Mouse (Mus musculus) intestine, postnatal 0 days (tissue): ENCODE measurements at regions not wholly inside any gene's neighbourhood (a gene's known extent, or its start where the extent isn't known, plus 50 kb on each side); places are given as distances from the start of the nearest gene placed in this dataset.

Source experiments
- ATAC-seq: fragments of 200-750 bp; cut with Nextera tagmentation; 2 replicates; pipeline ENCODE4 v1.8.0; 2017; ENCODE audit warnings: mild to moderate bottlenecking, moderate TSS enrichment, moderate library complexity
- H3K27ac ChIP-seq: fragments of 300-500 bp; sonication (generic); 2 replicates; pipeline ENCODE4 v1.5.1; 2014; ENCODE audit warnings: mild to moderate bottlenecking, low read depth, low read length, moderate library complexity
- H3K27me3 ChIP-seq: fragments of 300-500 bp; sonication (generic); replicated peaks from 2 replicates; pipeline ENCODE4 v1.6.1; 2014; ENCODE audit warnings: low read length, mixed read lengths; ENCODE audit not compliant: control insufficient read depth, insufficient read depth
- H3K36me3 ChIP-seq: fragments of 300-500 bp; sonication (generic); 2 replicates; pipeline ENCODE4 v1.6.1; 2014; ENCODE audit warnings: mild to moderate bottlenecking, moderate library complexity; ENCODE audit not compliant: control insufficient read depth, insufficient read depth
- H3K4me1 ChIP-seq: fragments of 300-500 bp; sonication (generic); replicated peaks from 2 replicates; pipeline ENCODE4 v1.6.1; 2014; ENCODE audit warnings: antibody characterized with exemption, low read length, mixed read lengths; ENCODE audit not compliant: control insufficient read depth, insufficient read depth
- H3K4me2 ChIP-seq: fragments of 300-500 bp; sonication (generic); replicated peaks from 2 replicates; pipeline ENCODE4 v1.6.1; 2014; ENCODE audit warnings: low read depth, mild to moderate bottlenecking, moderate library complexity
- H3K4me3 ChIP-seq: fragments of 300-500 bp; sonication (generic); 2 replicates; pipeline ENCODE4 v1.5.1; 2014; ENCODE audit warnings: low read depth, low read length
- H3K9ac ChIP-seq: fragments of 300-500 bp; sonication (generic); 2 replicates; pipeline ENCODE4 v1.6.1; 2014; ENCODE audit warnings: mild to moderate bottlenecking, low read depth, low read length
- H3K9me3 ChIP-seq: fragments of 300-500 bp; sonication (generic); 2 replicates; pipeline ENCODE4 v1.6.1; 2016; ENCODE audit warnings: mixed run types; ENCODE audit not compliant: control insufficient read depth
- CTCF ChIP-seq: sonication (generic); IDR thresholded peaks from 2 replicates; pipeline ENCODE4 v1.5.1; 2016; ENCODE audit warnings: low read depth, mild to moderate bottlenecking, control low read depth, antibody characterized with exemption, moderate library complexity
- WGBS: fragments of 180-500 bp; shearing (Covaris S2); extraction: QIAGEN DNeasy Blood & Tissue Kit; methylation state at CpG from one replicate; pipeline ENCODE4 v1.1.7; 2014; 5-methylcytosine and 5-hydroxymethylcytosine counted together

DNA sequence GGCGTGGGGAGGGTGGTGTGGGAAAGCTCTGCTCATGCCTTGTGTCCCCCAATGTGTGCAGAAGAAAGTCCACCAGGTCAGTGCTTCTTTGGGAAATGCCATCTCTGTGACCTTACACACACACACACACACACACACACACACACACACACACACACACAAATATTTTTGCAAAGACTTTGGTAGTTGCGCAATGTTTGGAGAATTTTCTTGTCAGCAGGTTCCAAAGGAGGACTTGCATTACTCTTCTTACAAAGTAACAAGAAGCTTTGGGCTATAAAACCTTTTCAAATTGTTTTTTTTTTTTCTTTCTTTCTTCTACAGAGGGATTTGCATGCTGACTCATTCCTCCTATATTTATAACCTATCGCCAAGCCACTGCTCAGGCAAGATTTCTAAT, 59.1 kb upstream of the Npvf start:
- Histone ChIP-seq H3K36me3 (no peaks in the 10 kb centered on the region), H3K27me3 (no peaks in the 10 kb centered on the region), H3K9me3 (no peaks in the 10 kb centered on the region), H3K4me3 (no peak overlapping the region), H3K4me2 (no peak overlapping the region), H3K9ac (no peak overlapping the region), H3K4me1 (no peaks in the 10 kb centered on the region), H3K27ac (no peak overlapping the region)
- whole genome bisulfite sequencing = 81% methylated on average over 3 of the region's 3 CpGs
- no peak for ATAC-seq
- no peak for TF ChIP-seq CTCF

DNA sequence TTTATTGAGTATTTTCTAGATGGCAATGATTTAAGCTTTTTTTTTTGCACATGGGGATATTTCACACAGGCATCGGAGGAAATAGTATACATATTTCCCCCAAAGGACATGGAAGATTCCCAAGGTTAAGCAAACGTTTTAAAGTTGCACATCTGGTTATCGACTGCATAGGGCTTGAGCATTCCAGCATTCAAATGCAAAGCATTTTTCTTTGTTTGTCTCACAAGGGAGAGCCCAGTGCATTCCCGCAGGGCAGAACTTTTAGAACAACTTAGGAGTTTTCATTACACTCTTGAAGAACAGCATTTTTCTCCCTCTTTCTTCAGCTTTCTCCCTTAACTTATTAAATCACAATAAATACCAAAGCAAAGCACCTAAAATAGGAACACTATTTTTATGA, 64.4 kb upstream of the Npvf start:
- H3K27me3 ChIP-seq = peaks cover 10% of the 10 kb centered on the region; the same call in 1 of the 2 replicates
- no peaks in the 10 kb centered on the region for H3K36me3 ChIP-seq
- H3K9me3 ChIP-seq = no peaks in the 10 kb centered on the region
- no peaks in the 10 kb centered on the region for H3K4me1 ChIP-seq
- no peak overlapping the region for H3K4me2 ChIP-seq
- WGBS = 39% methylated on average over 4 of the region's 4 CpGs
- H3K27ac ChIP-seq = no peak overlapping the region
- ATAC-seq = no peak
- no peak for TF ChIP-seq CTCF
- no peak overlapping the region for H3K4me3 ChIP-seq
- no peak overlapping the region for H3K9ac ChIP-seq

DNA sequence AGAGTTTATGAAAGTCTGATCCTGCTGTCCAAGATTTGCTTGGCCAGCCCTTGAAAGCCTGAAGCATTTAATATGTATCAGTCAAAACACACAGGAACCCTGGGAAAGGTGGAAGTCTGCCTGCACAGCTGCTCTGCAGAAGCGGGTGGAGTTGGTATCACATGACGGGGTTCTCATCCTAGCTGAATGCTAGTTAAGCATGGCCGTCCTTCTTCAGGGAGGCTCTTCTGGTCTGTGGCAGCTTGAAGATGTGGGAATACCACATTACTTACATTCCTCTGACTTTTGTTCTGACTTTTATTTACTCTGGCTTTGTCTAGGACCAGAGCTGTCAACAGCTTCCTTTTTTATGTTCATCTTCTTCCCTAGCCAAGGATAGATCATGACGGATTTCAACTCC, 66.1 kb upstream of the Npvf start:
- TF ChIP-seq CTCF = no peak
- H3K9me3 ChIP-seq = no peaks in the 10 kb centered on the region
- H3K27ac ChIP-seq = no peak overlapping the region
- H3K4me1 ChIP-seq = no peaks in the 10 kb centered on the region
- H3K4me3 ChIP-seq = no peak overlapping the region
- H3K9ac ChIP-seq = no peak overlapping the region
- no peak overlapping the region for H3K4me2 ChIP-seq
- 51% methylated on average over 4 of the region's 4 CpGs for WGBS
- H3K36me3 ChIP-seq = no peaks in the 10 kb centered on the region
- peaks cover 10% of the 10 kb centered on the region; the same call in 1 of the 2 replicates for H3K27me3 ChIP-seq
- ATAC-seq = no peak

DNA sequence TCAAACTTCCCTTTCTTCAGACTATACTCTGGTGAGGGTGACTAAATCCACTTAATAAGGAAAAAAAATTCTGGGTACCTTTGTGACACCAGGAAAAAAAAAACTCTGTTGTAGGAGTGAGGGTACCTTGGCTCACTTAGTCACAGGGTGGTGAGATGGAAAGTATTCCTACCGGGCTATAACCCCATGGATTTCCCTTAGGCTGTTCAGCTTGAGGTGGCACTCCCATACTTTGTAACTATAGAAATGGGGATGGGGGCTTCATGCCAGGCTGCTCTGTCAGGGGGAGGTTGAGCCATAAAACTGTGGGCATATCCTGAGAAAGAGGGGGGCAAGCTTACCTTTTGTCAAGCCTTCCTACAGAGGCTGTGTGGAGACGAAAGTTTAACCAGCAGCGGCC, 71.4 kb upstream of the Npvf start:
- TF ChIP-seq CTCF = no peak
- H3K36me3 ChIP-seq = no peaks in the 10 kb centered on the region
- no peak overlapping the region for H3K4me3 ChIP-seq
- WGBS = 69% methylated on average over 3 of the region's 3 CpGs
- no peaks in the 10 kb centered on the region for H3K9me3 ChIP-seq
- H3K4me1 ChIP-seq = no peaks in the 10 kb centered on the region
- H3K27ac ChIP-seq = no peak overlapping the region
- no peak overlapping the region for H3K9ac ChIP-seq
- ATAC-seq = no peak
- H3K27me3 ChIP-seq = peaks cover 7% of the 10 kb centered on the region; the same call in 1 of the 2 replicates
- no peak overlapping the region for H3K4me2 ChIP-seq

DNA sequence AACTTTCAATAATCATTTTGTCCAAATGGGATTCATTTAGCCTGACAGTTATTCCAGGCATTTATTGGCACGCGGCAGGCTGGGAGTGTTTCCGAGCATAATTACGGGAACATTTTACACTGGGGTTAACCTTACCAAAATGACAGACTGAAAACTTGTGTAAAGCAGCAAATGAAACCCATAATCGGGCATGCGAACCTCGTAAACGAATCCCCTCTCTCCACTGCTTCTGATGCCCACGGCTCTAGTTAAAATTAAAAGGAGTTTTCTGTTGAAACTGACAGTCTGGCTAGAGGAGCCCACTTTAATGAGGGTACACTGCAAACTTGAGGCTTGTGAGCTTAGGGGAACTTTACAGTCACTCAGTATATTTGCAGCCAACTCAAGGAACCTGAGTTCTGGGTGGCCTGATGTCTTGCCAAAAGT, 71.9 kb upstream of the Npvf start:
- Histone ChIP-seq H3K4me2 (no peak overlapping the region), H3K27me3 (peaks cover 5% of the 10 kb centered on the region; the same call in 1 of the 2 replicates), H3K4me1 (0 out of 2 replicates have a peak, but pooled peaks cover 3% of the 10 kb centered on the region), H3K36me3 (no peaks in the 10 kb centered on the region), H3K27ac (no peak overlapping the region), H3K9ac (no peak overlapping the region), H3K9me3 (no peaks in the 10 kb centered on the region), H3K4me3 (no peak overlapping the region)
- ATAC-seq = no peak
- TF ChIP-seq CTCF = no peak
- 66% methylated on average over 9 of the region's 9 CpGs for WGBS

DNA sequence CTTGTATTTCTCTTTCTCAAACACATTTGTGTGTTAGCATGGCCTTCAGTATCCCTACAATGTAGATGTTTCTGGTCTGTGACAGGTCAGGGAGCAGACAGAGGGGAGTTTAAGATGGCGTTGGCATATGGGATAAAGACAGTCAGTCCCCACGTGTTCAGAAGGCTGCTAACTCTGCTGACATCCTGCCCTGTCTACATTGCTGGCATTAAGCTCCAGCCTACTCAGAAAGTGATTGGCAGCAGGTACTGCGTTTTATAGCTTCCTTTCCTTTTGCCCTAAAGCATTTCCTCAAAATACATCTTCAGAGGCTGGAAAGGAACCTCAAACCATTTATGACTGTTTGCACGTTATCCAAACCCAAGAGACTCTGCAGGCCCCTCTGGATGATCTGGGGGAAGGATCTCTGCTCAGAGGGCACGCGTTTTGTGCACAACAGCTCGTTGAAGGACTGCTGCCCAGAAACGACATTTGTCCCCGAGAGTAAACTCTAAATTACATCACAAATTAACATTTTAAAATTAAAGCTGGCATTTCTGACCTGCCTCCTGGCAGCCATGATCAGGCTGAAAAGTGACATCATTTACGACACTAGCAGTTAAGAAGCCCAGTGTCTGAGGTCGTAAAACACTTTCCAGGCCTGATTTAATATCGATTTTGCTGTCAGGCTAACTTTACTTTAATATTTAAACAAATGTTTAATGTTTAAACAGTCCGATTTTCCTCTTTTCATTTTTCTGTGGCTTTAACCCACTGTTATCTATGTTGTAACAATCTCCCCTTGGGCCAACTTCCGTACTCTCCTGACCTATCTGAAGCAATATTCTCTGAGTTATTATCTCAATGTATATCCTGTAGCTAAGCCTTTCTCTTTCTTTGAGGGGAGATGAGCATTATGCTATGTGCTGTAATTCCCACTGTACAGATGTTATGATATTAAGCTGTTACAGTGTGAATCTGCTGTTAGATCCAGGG, 76.8 kb upstream of the Npvf start:
- peak overlapping the region; percentile 43; the same call in 1 of the 2 replicates for H3K4me2 ChIP-seq
- WGBS = 26% methylated on average over 14 of the region's 14 CpGs
- no peak overlapping the region for H3K9ac ChIP-seq
- 0 out of 2 replicates have a peak, but pooled peaks cover 5% of the 10 kb centered on the region for H3K4me1 ChIP-seq
- H3K27me3 ChIP-seq = peaks cover 4% of the 10 kb centered on the region; the same call in 1 of the 2 replicates
- no peak overlapping the region for H3K27ac ChIP-seq
- no peaks in the 10 kb centered on the region for H3K36me3 ChIP-seq
- H3K4me3 ChIP-seq = no peak overlapping the region
- no peaks in the 10 kb centered on the region for H3K9me3 ChIP-seq
- no peak for TF ChIP-seq CTCF
- no peak for ATAC-seq
